Mouse (Mus musculus): ENCODE results near the gene Olfr527.

GRCm38 (mm10) chr7:140319861-140320385 is 13.9 kb upstream of the Olfr527 start:
- no peak for TF ChIP-seq POLR2A (IDR thresholded peaks at IDR 0.05; ENCODE audit: control insufficient read depth in 1 of 2, insufficient read depth in 1 of 2, low read depth in 1 of 2, low read length in 2 of 2, poor library complexity in 1 of 2)
- TF ChIP-seq GATA1 (IDR thresholded peaks at IDR 0.05; ENCODE audit: low read depth, low read length) = no peak
- TF ChIP-seq USF1 (IDR thresholded peaks at IDR 0.05; ENCODE audit: low read depth, low read length) = no peak
- TF ChIP-seq RCOR1 (IDR thresholded peaks at IDR 0.05; ENCODE audit: low read depth, low read length) = no peak
- no peak for TF ChIP-seq UBTF (IDR thresholded peaks at IDR 0.05; ENCODE audit: borderline replicate concordance, insufficient read depth, low read depth, low read length)
- no peak for TF ChIP-seq BHLHE40 (IDR thresholded peaks at IDR 0.05; ENCODE audit: borderline replicate concordance, low read depth, low read length)
- TF ChIP-seq MAX (IDR thresholded peaks at IDR 0.05; ENCODE audit: low read length) = no peak

Measured in MEL (cell line).